Mouse (Mus musculus) R1 (cell line): ENCODE results near the gene Serpina3n.
A peak's percentile ranks its signal among the peaks of the same experiment; 100 is the strongest.
"Not testable (repeated sequence)": the region's sequence is repeated elsewhere in the genome, so short reads cannot be mapped to it uniquely, and the experiment has no call there.

Experiments used
- DNase-seq: peaks from one replicate; pipeline ENCODE4 v3.0.0-alpha.2; 2018; ENCODE audit warnings: low read depth, low spot score

Serpina3n gene

DNA sequence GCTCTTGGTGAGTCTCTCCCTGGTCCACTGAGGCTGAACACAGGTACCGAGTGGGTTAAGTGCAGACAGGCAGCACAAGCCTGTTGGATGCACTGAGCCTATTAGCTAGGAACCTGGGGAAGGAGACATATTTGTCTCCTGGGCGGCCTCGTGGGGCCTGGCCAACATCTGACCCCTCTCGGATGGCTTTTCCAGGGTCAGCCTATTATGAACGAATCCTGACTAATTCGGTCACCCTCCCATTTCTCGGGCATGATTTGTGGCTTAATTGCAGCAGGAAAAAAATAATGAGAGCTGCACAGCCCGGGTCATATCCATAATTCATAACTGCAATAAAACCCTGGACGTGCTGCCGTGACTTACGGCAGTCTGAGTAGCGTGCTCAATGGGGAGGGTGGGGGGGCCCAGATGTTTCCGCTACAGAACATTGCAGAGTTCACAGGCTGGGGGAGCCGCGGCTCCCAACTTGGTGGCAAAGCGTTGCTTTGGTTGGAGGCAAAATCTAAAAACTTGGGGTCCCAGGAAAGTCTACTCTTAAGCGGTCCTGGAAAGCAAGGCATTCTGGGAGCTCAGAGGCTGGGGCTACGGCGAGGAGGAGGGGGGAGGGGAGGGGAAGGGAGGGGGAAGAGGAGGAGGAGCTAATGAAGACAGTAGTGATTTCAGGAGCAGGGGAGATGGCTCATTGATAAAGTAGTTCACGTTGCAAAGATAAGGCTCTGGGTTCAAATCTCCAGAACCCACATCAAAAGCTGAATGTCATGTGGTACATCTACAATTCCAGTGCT, 27.6 kb downstream of the Serpina3n start:
- DNase-seq, result peak; percentile 75

DNA sequence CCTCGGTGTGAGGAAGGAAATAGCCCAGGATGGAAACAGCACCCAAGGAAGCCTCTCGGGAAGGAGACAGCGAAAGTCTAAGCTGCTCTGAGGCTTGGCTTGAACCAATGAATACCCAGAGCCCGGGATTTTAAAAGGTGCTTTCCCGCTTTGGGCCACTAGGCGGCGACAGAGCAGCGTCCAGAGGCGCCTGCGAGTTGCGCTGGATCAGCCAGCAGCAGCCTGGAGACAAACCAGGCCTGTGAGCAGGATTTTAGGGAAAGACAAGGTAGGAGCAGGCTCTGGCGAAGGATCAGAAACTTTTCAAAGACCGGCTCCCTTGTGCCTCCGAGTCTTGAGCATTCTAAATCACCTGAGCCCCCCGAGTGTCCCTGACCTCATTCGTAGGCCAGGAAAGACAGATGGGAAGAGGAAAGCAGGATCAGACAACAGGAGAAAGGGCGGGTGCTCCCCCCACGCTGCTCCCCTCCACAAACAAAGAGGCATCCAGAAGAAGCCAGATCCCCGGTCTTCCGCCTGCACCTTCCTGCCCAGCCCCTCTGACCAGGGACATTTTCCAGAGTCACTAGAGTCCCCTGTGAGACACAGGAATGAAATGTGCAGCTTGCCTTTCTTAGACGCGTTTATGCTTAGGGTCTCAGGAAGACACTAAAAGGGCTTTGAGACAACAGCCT, 33.7 kb downstream of the Serpina3n start:
- DNase-seq, result peak; percentile 83

DNA sequence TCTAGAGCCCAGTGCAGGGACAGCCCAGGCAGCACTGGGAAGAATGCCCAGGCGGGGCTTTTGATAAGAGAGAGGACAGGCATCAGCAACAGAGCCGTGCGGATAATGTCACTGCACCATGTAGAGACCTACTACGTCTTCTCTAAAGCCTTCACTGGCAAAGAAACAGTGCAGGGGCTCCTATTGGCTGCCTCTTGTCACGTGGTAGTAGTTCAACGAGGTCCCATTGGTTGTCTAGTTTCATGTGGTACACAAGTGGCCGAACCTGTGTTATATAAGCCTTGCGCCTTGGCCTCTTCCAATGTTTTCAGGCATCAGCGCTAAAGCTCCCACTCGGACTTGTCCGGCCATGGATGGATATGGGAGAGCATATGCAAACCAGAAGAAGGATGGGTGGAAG, 37.2 kb downstream of the Serpina3n start:
- peak; percentile 75 for DNase-seq

DNA sequence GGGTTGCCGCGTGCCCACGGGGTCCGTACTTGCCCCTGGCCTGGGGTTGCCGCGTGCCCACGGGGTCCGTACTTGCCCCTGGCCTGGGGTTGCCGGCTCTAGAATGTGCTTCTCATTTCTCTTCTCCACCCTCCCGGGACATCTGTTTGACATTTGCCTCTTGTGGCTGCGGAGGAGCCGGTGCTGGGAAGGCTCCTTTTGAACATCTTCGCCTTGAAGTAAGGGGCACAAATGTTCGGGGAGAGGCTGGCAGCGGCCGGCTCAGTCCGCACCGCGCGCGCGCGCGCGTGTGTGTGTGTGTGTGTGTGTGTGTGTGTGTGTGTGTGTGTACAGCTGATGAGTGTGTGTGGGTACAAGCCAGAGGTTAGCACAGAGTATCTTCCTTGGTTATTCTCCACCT, 40.5 kb downstream of the Serpina3n start:
- DNase-seq, result not testable (repeated sequence)

DNA sequence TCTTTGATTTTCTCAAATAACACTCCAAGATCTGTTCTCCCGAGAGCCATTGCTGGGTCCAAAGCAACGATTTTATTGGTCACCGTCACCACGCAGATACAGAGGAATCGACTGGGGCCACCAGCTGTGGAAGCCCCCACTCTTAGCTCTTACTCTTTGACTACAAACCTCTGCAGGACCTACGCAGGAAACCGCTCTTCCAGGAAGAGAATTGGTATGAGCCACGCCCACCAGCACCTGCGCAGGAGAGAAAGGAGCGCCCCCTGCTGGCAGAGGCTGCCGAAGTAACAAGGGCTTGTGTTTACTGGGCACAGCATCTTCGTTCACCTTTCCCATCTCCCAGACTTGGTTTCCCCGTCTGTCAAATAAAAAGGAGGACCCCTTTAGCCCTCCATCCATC, 41.6 kb downstream of the Serpina3n start:
- peak; percentile 89 for DNase-seq

DNA sequence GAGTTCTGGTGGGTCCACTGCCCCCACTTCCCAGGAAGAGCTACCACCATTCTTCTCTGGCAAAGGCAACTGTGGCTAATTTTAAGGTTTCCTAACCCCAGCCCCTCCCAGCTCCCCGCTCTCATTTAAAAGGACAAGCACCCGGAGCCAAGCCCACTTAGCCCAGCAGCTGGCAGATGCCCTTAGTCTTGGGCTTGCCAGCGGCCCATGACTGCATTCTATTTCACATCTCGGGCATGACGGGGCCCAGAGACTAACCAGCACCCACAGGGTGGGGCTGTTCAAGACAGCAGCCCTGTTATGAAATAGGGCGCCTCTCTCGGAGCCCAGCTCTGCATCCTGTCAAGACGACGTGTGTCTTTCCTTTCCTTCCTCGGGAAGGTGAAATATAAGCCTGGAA, 43.7 kb downstream of the Serpina3n start:
- no peak for DNase-seq

DNA sequence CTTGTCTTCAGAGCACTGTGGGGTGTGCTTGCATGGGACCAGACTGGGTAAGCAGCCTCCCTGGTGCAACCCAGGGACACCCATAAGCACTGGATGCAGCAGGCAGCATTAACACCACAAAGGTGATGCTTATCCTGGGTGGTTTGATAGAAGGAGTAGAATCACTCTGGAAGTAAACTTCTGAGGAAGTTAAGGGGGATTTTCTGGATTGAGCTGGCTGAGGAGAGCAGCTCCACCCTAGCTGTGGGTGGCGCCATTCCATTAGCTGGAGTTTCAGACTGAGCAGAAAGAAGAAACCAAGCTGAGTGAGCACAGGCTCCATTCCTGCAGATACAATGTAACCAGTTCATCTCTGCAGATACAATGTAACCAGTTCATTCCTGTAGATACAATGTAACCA, 46.5 kb downstream of the Serpina3n start:
- DNase-seq, result peak; percentile 59

DNA sequence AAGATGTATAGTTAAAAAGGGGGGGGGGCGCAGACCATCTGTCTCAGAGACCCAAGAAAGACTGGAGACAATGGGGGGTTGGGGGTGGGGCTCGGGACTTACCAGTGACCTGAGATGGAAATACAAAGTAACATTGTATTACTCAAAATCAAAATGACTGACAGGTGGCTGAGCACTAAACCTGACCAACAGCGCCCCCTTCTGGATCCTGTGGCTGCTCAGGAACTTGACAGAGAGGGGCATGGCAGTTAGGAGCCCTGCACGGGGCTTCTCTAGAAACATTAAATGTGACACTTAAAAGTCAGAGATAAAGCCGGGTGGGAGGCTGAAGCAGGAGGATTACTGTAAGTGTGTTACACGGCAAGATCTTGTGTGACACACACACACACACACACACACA, 52.8 kb downstream of the Serpina3n start:
- DNase-seq, result peak; percentile 68

DNA sequence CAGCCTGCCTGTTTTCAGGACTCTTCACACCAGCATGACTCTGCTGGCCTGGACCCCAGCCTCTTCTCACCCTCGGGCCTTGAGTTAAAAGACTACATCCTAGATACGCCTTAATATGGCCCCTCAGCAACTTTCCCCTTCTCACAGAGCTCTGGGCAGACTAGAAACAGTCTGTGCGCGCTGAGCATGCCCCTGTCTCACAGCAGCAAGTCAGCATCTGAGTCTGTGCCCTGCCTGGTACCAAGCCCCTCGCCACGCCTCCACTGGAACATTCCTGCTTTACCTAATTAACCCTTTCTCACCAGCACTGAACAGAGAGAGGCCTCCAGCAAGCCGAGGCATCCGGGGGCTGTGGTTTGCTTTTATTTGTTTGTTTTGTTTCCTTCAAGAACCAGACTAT, 54.8 kb downstream of the Serpina3n start:
- DNase-seq, result no peak
